Mouse (Mus musculus) stomach, embryonic 14.5 days (tissue): ENCODE measurements at regions not wholly inside any gene's neighbourhood (a gene's known extent, or its start where the extent isn't known, plus 50 kb on each side); places are given as distances from the start of the nearest gene placed in this dataset.

Experiments used
- ATAC-seq: fragments of 200-750 bp; cut with Nextera tagmentation; 2 replicates; pipeline ENCODE4 v1.8.0; 2017; ENCODE audit warnings: low read depth, moderate TSS enrichment; ENCODE audit not compliant: insufficient number of reproducible peaks, insufficient read depth, low FRiP score
- H3K27ac ChIP-seq: fragments of 300-500 bp; sonication (generic); 2 replicates; pipeline ENCODE4 v1.5.1; 2014; ENCODE audit warnings: mild to moderate bottlenecking, low read length, moderate library complexity, mixed read lengths
- H3K27me3 ChIP-seq: fragments of 300-500 bp; sonication (generic); 2 replicates; pipeline ENCODE4 v1.6.1; 2014; ENCODE audit warnings: low read length, control low read depth, mixed read lengths; ENCODE audit not compliant: control insufficient read depth, insufficient read depth
- H3K36me3 ChIP-seq: fragments of 300-500 bp; sonication (generic); 2 replicates; pipeline ENCODE4 v1.6.1; 2014; ENCODE audit warnings: mild to moderate bottlenecking, control low read depth, low read length, moderate library complexity, mixed read lengths; ENCODE audit not compliant: control insufficient read depth, insufficient read depth
- H3K4me1 ChIP-seq: fragments of 300-500 bp; sonication (generic); 2 replicates; pipeline ENCODE4 v1.6.1; 2014; ENCODE audit warnings: low read length, control low read depth, mixed read lengths; ENCODE audit not compliant: control insufficient read depth, insufficient read depth
- H3K4me2 ChIP-seq: fragments of 300-500 bp; sonication (generic); replicated peaks from 2 replicates; pipeline ENCODE4 v1.6.1; 2014; ENCODE audit warnings: low read depth, low read length, control low read depth
- H3K4me3 ChIP-seq: fragments of 300-500 bp; sonication (generic); 2 replicates; pipeline ENCODE4 v1.5.1; 2014; ENCODE audit warnings: low read depth, low read length, control low read depth
- H3K9ac ChIP-seq: fragments of 300-500 bp; sonication (generic); replicated peaks from 2 replicates; pipeline ENCODE4 v1.6.1; 2014; ENCODE audit warnings: low read depth, mild to moderate bottlenecking, control low read depth, low read length, moderate library complexity, mixed read lengths
- H3K9me3 ChIP-seq: fragments of 300-500 bp; sonication (generic); 2 replicates; pipeline ENCODE4 v1.6.1; 2016; ENCODE audit warnings: low read depth, low read length, control low read depth; ENCODE audit not compliant: control insufficient read depth
- WGBS: fragments of 180-500 bp; shearing (Covaris S2); extraction: QIAGEN DNeasy Blood & Tissue Kit; methylation state at CpG from one replicate; pipeline ENCODE4 v1.1.7; 2014; 5-methylcytosine and 5-hydroxymethylcytosine counted together

DNA sequence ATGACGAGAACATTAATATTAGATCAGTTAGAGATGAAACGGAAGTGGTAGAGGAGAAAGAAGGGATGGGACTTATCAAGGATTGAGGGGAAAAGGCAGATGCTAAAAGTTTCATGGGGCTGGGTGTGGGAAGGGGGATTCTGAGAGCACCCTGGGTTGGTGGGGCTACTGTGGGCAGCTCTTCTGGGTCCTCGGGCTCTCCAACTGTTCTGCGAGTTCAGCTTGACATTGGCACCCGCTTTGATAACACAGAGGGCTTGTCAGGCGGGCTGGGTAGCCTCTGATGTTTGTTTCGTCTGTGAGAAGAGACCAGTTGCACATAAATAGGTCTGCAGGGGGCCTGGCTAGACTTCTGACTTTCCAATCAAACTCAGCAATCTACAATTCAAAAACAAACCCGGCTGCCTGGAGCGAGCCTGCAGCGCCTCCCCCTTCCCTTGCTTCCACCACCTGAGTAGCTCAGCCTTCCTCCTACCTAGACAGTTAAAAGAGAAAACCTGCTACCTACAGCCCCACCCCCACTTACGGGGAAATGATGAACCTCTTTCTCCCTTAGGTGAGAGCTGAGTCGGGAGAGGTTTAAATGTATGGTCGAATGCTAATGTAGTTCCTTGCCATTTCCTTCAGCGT, 143.4 kb downstream of the Trim29 start:
- no peak overlapping the region for H3K4me2 ChIP-seq
- H3K9me3 ChIP-seq = no peaks in the 10 kb centered on the region
- no peak overlapping the region for H3K9ac ChIP-seq
- no peak for ATAC-seq
- no peaks in the 10 kb centered on the region for H3K36me3 ChIP-seq
- WGBS = 3% methylated on average over 14 of the region's 14 CpGs
- no peaks in the 10 kb centered on the region for H3K4me1 ChIP-seq
- H3K27me3 ChIP-seq = peaks cover 11% of the 10 kb centered on the region
- H3K4me3 ChIP-seq = no peak overlapping the region
- no peak overlapping the region for H3K27ac ChIP-seq

DNA sequence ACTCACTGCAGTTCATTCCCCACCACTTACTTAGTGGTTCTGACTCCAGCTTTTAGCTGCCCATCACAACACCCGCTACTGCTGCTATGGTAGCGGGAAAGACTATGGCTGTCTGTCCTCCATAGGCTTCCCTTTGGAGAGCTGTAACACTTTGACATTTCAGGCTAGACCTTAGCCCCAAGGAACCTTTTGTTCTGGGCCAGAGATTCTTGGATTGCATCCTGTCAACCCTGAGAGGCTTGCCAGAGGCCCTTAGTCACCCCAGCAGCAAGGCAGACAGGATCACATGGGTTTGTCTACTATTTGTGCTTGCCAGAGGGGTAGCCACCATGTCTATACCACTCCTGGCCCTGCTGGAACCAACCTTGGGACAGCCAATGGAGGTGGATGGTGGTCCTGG, 147.1 kb downstream of the Trim29 start:
- no peak overlapping the region for H3K27ac ChIP-seq
- no peaks in the 10 kb centered on the region for H3K36me3 ChIP-seq
- no peak overlapping the region for H3K4me3 ChIP-seq
- H3K9me3 ChIP-seq = no peaks in the 10 kb centered on the region
- no peak overlapping the region for H3K4me2 ChIP-seq
- no peaks in the 10 kb centered on the region for H3K4me1 ChIP-seq
- peaks cover 11% of the 10 kb centered on the region for H3K27me3 ChIP-seq
- H3K9ac ChIP-seq = no peak overlapping the region
- ATAC-seq = no peak
- 89% methylated on average over 2 of the region's 2 CpGs for WGBS

- 47% methylated on average over 2 of the region's 2 CpGs for WGBS
- Histone ChIP-seq H3K27ac (no peak overlapping the region), H3K9me3 (no peaks in the 10 kb centered on the region), H3K36me3 (no peaks in the 10 kb centered on the region), H3K4me1 (no peaks in the 10 kb centered on the region), H3K9ac (no peak overlapping the region), H3K4me3 (no peak overlapping the region), H3K27me3 (no peaks in the 10 kb centered on the region), H3K4me2 (no peak overlapping the region)
- peak; percentile 57; the same call in 1 of the 2 replicates for ATAC-seq
These were observed 150.5 kb downstream of the Trim29 start for GRCm38 (mm10) chr9:43461131-43461530.

GRCm38 (mm10) chr9:43463445-43464090, 152.9 kb downstream of the Trim29 start:
- H3K9ac ChIP-seq = no peak overlapping the region
- WGBS = 89% methylated on average over 13 of the region's 13 CpGs
- no peaks in the 10 kb centered on the region for H3K9me3 ChIP-seq
- no peak overlapping the region for H3K27ac ChIP-seq
- no peak for ATAC-seq
- no peaks in the 10 kb centered on the region for H3K4me1 ChIP-seq
- no peak overlapping the region for H3K4me2 ChIP-seq
- no peaks in the 10 kb centered on the region for H3K36me3 ChIP-seq
- no peaks in the 10 kb centered on the region for H3K27me3 ChIP-seq
- H3K4me3 ChIP-seq = no peak overlapping the region

DNA sequence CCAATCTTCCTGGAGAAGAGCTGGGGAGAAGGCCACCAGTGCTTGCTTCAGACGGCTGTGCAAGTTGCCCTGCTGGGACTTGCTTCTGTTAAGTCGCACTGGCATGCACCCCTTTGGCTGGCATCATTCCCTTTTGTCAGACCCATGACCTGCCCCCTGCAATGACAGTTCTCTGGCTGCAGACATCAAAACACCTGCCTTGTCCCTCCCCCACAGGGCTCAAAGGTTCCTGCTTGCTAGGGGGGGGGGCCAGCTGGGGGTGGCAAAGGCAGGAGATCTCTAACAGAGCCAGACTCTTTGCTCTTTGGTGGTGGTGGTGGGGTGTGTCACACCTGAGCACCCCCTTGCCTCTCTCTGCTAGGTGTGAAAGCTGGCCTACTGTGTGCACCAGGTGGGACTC, 154.5 kb downstream of the Trim29 start:
- ATAC-seq = no peak
- Histone ChIP-seq H3K4me1 (no peaks in the 10 kb centered on the region), H3K27ac (no peak overlapping the region), H3K27me3 (no peaks in the 10 kb centered on the region), H3K9me3 (no peaks in the 10 kb centered on the region), H3K9ac (no peak overlapping the region), H3K4me2 (no peak overlapping the region), H3K36me3 (no peaks in the 10 kb centered on the region), H3K4me3 (no peak overlapping the region)
- 52% methylated on average over 2 of the region's 2 CpGs for WGBS

DNA sequence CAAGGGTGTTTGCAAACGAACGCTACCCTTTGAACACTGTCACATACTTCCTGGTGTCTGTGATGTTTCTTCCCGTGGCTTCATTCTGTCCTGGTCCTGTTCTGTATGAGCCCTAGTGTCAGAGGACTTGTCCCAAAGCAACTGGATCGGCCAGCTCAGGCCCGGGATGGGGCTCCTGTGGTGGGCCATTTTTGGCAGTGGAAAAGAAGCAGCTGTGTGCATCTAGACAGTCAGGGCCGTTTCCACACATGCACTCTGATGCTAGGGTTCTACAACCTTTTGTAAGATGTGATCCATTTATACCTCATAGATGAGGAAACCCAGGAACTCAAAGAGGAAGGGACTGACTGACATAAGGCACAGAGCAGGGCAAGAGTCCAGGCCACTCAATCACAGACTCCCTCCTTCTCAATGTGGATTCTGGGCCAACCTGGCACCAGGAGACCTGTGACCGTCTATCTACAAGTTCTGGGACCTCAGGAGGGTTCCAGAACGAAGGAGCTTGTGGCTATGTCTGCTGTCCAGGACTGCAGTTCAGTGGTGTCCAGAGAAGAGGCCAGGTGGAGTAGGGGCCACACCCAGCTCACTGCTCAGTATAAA, 155.2 kb downstream of the Trim29 start:
- Histone ChIP-seq H3K36me3 (no peaks in the 10 kb centered on the region), H3K27ac (no peak overlapping the region), H3K9ac (no peak overlapping the region), H3K4me2 (no peak overlapping the region), H3K4me1 (no peaks in the 10 kb centered on the region), H3K9me3 (no peaks in the 10 kb centered on the region), H3K4me3 (no peak overlapping the region), H3K27me3 (no peaks in the 10 kb centered on the region)
- ATAC-seq = no peak
- 58% methylated on average over 8 of the region's 8 CpGs for WGBS

- Histone ChIP-seq H3K4me1 (no peaks in the 10 kb centered on the region), H3K27me3 (no peaks in the 10 kb centered on the region), H3K9me3 (no peaks in the 10 kb centered on the region), H3K9ac (no peak overlapping the region), H3K36me3 (no peaks in the 10 kb centered on the region), H3K4me2 (no peak overlapping the region), H3K4me3 (no peak overlapping the region), H3K27ac (no peak overlapping the region)
- no peak for ATAC-seq
- 31% methylated on average over 3 of the region's 3 CpGs for WGBS
These were observed 156.2 kb downstream of the Trim29 start for GRCm38 (mm10) chr9:43466883-43467282.

GRCm38 (mm10) chr9:43469215-43469614, 158.6 kb downstream of the Trim29 start:
- no peaks in the 10 kb centered on the region for H3K36me3 ChIP-seq
- H3K27me3 ChIP-seq = no peaks in the 10 kb centered on the region
- no peaks in the 10 kb centered on the region for H3K9me3 ChIP-seq
- no peak overlapping the region for H3K27ac ChIP-seq
- no peak for ATAC-seq
- 61% methylated on average over 10 of the region's 10 CpGs for WGBS
- no peak overlapping the region for H3K4me2 ChIP-seq
- H3K9ac ChIP-seq = no peak overlapping the region
- H3K4me3 ChIP-seq = no peak overlapping the region
- no peaks in the 10 kb centered on the region for H3K4me1 ChIP-seq
